Mouse (Mus musculus): ENCODE measurements around the gene Lrrtm3. TPM values are rescaled to one million over a fixed set of nuclear protein-coding genes. Genes with fewer than 3 reads are reported as not detected.

The Lrrtm3 gene
- polyA plus RNA-seq, 1 experiment = 7.6 TPM

- no peak overlapping the region for H3K27ac ChIP-seq (ENCODE audit: insufficient read depth, low read length)
- H3K4me1 ChIP-seq (ENCODE audit: control insufficient read depth, insufficient read depth, low read length) = no peaks in the 10 kb centered on the region
- TF ChIP-seq CTCF (IDR thresholded peaks at IDR 0.05; ENCODE audit: borderline replicate concordance, insufficient read depth, low read length) (no peak), POLR2A (IDR thresholded peaks at IDR 0.05; ENCODE audit: low read depth, low read length) (no peak)
- no peak overlapping the region for H3K4me3 ChIP-seq (ENCODE audit: insufficient read depth, low read length)
Measured at GRCm38 (mm10) chr10:63945534-63945933, 144.5 kb downstream of the Lrrtm3 start.

- Histone ChIP-seq H3K4me1 (ENCODE audit: control insufficient read depth, insufficient read depth, low read length) (no peaks in the 10 kb centered on the region), H3K27ac (ENCODE audit: insufficient read depth, low read length) (no peak overlapping the region), H3K4me3 (ENCODE audit: insufficient read depth, low read length) (no peak overlapping the region)
- TF ChIP-seq CTCF (IDR thresholded peaks at IDR 0.05; ENCODE audit: borderline replicate concordance, insufficient read depth, low read length) = no peak
- no peak for TF ChIP-seq POLR2A (IDR thresholded peaks at IDR 0.05; ENCODE audit: low read depth, low read length)
Measured at GRCm38 (mm10) chr10:63933946-63934345, 156.1 kb downstream of the Lrrtm3 start.

- no peaks in the 10 kb centered on the region for H3K4me1 ChIP-seq (ENCODE audit: control insufficient read depth, insufficient read depth, low read length)
- H3K27ac ChIP-seq (ENCODE audit: insufficient read depth, low read length) = no peak within 1 kb of the TSS
- TF ChIP-seq POLR2A (IDR thresholded peaks at IDR 0.05; ENCODE audit: low read depth, low read length) (no peak), CTCF (IDR thresholded peaks at IDR 0.05; ENCODE audit: borderline replicate concordance, insufficient read depth, low read length) (no peak)
- H3K4me3 ChIP-seq (ENCODE audit: insufficient read depth, low read length) = no peak within 1 kb of the TSS
Measured at GRCm38 (mm10) chr10:63927334-63927733, 162.7 kb downstream of the Lrrtm3 start, which contains the start of gene Gm10118. TSS of gene Gm10118 (minus strand) at chr10:63927434.

GRCm38 (mm10) chr10:63908878-63909277 is 181.2 kb downstream of the Lrrtm3 start:
- Histone ChIP-seq H3K4me1 (ENCODE audit: control insufficient read depth, insufficient read depth, low read length) (peaks cover 5% of the 10 kb centered on the region), H3K4me3 (ENCODE audit: insufficient read depth, low read length) (no peak overlapping the region), H3K27ac (ENCODE audit: insufficient read depth, low read length) (peak overlapping the region; percentile 85)
- TF ChIP-seq POLR2A (IDR thresholded peaks at IDR 0.05; ENCODE audit: low read depth, low read length) (no peak), CTCF (IDR thresholded peaks at IDR 0.05; ENCODE audit: borderline replicate concordance, insufficient read depth, low read length) (no peak)

- H3K4me3 ChIP-seq (ENCODE audit: insufficient read depth, low read length) = no peak overlapping the region
- H3K27ac ChIP-seq (ENCODE audit: insufficient read depth, low read length) = no peak overlapping the region
- no peaks in the 10 kb centered on the region; the same call in 1 of the 2 replicates for H3K4me1 ChIP-seq (ENCODE audit: control insufficient read depth, insufficient read depth, low read length)
- TF ChIP-seq CTCF (IDR thresholded peaks at IDR 0.05; ENCODE audit: borderline replicate concordance, insufficient read depth, low read length) (no peak), POLR2A (IDR thresholded peaks at IDR 0.05; ENCODE audit: low read depth, low read length) (no peak)
Measured at GRCm38 (mm10) chr10:63899891-63900290, 190.2 kb downstream of the Lrrtm3 start.

GRCm38 (mm10) chr10:63894612-63895011 is 195.5 kb downstream of the Lrrtm3 start:
- H3K27ac ChIP-seq (ENCODE audit: insufficient read depth, low read length) = no peak overlapping the region
- TF ChIP-seq CTCF (IDR thresholded peaks at IDR 0.05; ENCODE audit: borderline replicate concordance, insufficient read depth, low read length) = no peak
- TF ChIP-seq POLR2A (IDR thresholded peaks at IDR 0.05; ENCODE audit: low read depth, low read length) = no peak
- H3K4me1 ChIP-seq (ENCODE audit: control insufficient read depth, insufficient read depth, low read length) = no peaks in the 10 kb centered on the region; the same call in 1 of the 2 replicates
- no peak overlapping the region for H3K4me3 ChIP-seq (ENCODE audit: insufficient read depth, low read length)

- Histone ChIP-seq H3K4me1 (ENCODE audit: control insufficient read depth, insufficient read depth, low read length) (no peaks in the 10 kb centered on the region), H3K4me3 (ENCODE audit: insufficient read depth, low read length) (no peak overlapping the region), H3K27ac (ENCODE audit: insufficient read depth, low read length) (no peak overlapping the region)
- no peak for TF ChIP-seq CTCF (IDR thresholded peaks at IDR 0.05; ENCODE audit: borderline replicate concordance, insufficient read depth, low read length)
- TF ChIP-seq POLR2A (IDR thresholded peaks at IDR 0.05; ENCODE audit: low read depth, low read length) = no peak
Measured at GRCm38 (mm10) chr10:63886449-63887088, 203.5 kb downstream of the Lrrtm3 start.

GRCm38 (mm10) chr10:63880462-63880903 is 209.6 kb downstream of the Lrrtm3 start:
- no peaks in the 10 kb centered on the region for H3K4me1 ChIP-seq (ENCODE audit: control insufficient read depth, insufficient read depth, low read length)
- TF ChIP-seq CTCF (IDR thresholded peaks at IDR 0.05; ENCODE audit: borderline replicate concordance, insufficient read depth, low read length) (no peak), POLR2A (IDR thresholded peaks at IDR 0.05; ENCODE audit: low read depth, low read length) (no peak)
- no peak overlapping the region for H3K27ac ChIP-seq (ENCODE audit: insufficient read depth, low read length)
- no peak overlapping the region for H3K4me3 ChIP-seq (ENCODE audit: insufficient read depth, low read length)

Other genes starting within 250 kb of the Lrrtm3 start
- not detected in 2 replicates for gene Gm10118, start 162.8 kb downstream of the Lrrtm3 start, polyA plus RNA-seq (2011; ENCODE audit: insufficient read length, low read depth, missing spikeins)

Data from embryonic fibroblast, embryonic 13.5 days (primary cell).